Comparison of ENCODE assay signal across 13 mouse cellular contexts in the genomic region with DNA sequence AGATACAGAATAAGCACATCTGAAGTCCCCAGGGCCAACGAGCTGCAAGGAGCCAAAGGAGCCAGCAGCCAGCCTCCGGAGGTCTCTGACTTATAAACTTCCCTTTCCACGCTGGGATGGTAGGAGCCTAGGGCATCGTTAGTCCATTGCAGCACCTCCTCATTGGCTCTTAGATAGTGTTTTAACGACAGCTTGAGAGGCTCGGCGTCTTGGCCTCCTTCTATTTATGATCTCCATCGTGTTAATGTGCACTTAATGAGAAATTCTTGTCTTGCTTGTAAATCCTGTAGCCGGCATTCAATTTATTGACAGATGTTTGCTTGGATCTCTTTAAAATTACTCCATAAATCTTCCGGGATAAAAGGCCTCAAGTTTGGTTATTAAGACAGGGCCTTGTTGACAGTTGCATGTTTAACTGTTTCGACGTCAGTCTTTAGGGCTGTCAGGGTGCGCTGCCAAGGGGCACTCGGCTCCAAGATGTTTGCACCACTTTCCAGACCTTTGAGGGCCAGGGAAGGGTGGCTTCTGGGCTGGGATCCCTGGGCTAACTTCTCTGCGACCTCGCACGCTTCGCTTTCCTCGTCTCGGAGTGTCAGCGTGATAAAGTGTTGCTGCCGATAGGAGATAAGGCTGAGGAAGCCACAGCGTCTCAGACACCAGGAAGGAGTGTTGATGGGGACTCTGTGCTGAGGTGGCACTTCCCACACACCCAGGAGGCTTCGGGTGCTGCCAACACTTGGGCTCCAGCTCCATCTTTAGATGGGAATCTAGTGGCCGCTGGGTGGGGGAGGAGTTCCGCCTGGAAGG.
DNase-seq lines count a peak whose midpoint lies in the region; ATAC-seq and TF ChIP-seq lines count a peak whose summit lies in the region.
"Had no signal": no experiment of that assay in that cellular context is flagged by ENCODE, and none has a peak within 500 bp of the region (broad histone marks: within the 10 kb centered on the region; RNA-seq: fewer than 3 reads in every experiment).

No protein-coding gene starts in this region.

- peak; percentile 41; the same call in 1 of the 2 replicates for ATAC-seq in heart, embryonic 12.5 days (ENCODE audit: insufficient number of reproducible peaks, low FRiP score)
- peak; percentile 68 for ATAC-seq in lung, embryonic 14.5 days (ENCODE audit: insufficient read depth)
- ATAC-seq: midbrain, embryonic 15.5 days had no signal

- peaks cover 19% of the 10 kb centered on the region for H3K4me1 ChIP-seq in heart, embryonic 12.5 days (replicated peaks)
- H3K4me1 ChIP-seq in heart, adult 2 months (ENCODE audit: control insufficient read depth, insufficient read depth, low read length) = peaks cover 5% of the 10 kb centered on the region
- peaks cover 22% of the 10 kb centered on the region for H3K4me1 ChIP-seq in lung, embryonic 14.5 days (ENCODE audit: insufficient read depth)
- peaks cover 64% of the 10 kb centered on the region for H3K4me1 ChIP-seq in limb, embryonic 10.5 days
- H3K4me1 ChIP-seq in embryonic facial prominence, embryonic 10.5 days = peaks cover 20% of the 10 kb centered on the region

- 27% methylated on average over 26 of the region's 26 CpGs for WGBS in heart, embryonic 12.5 days
- WGBS in heart, adult 2 months = 53% methylated on average over 26 of the region's 26 CpGs
- 28% methylated on average over 26 of the region's 26 CpGs for WGBS in lung, embryonic 14.5 days
- whole genome bisulfite sequencing in limb, embryonic 10.5 days = 25% methylated on average over 26 of the region's 26 CpGs
- 89% methylated on average over 26 of the region's 26 CpGs for WGBS in embryonic facial prominence, embryonic 10.5 days

- no peak for DNase-seq in heart, adult 2 months
- peak; percentile 81 for DNase-seq in lung, embryonic 14.5 days
- DNase-seq in lung, postnatal 25 days (ENCODE audit: low spot score) = no peak
- no peak for DNase-seq in limb, embryonic 10.5 days (ENCODE audit: low spot score)
- peak; percentile 54 to 83 for DNase-seq in lung, postnatal 4 days
- DNase-seq in embryonic facial prominence, embryonic 10.5 days (ENCODE audit: low spot score) = no peak
- no peak for DNase-seq in cerebellum, postnatal 25 days
- DNase-seq: left cerebral cortex, postnatal 4 days; thymus, adult 2 months had no signal

- no peak for TF ChIP-seq POLR2A in heart, adult 2 months (IDR thresholded peaks at IDR 0.05; ENCODE audit: insufficient read depth, low read depth, low read length)

- no peak for TF ChIP-seq EP300 in heart, adult 2 months (IDR thresholded peaks at IDR 0.05; ENCODE audit: insufficient read depth, low read depth, low read length)

- H3K36me3 ChIP-seq in heart, embryonic 12.5 days = no peaks in the 10 kb centered on the region
- H3K36me3 ChIP-seq in heart, adult 2 months (ENCODE audit: control insufficient read depth, insufficient read depth, low read length) = no peaks in the 10 kb centered on the region
- H3K36me3 ChIP-seq in lung, embryonic 14.5 days (ENCODE audit: insufficient read depth) = no peaks in the 10 kb centered on the region
- H3K36me3 ChIP-seq in limb, embryonic 10.5 days = peaks cover 5% of the 10 kb centered on the region; the same call in 1 of the 2 replicates
- H3K36me3 ChIP-seq in embryonic facial prominence, embryonic 10.5 days (replicated peaks) = no peaks in the 10 kb centered on the region
- H3K36me3 ChIP-seq: midbrain, embryonic 15.5 days; neural tube, embryonic 15.5 days had no signal

- H3K9ac ChIP-seq in heart, embryonic 12.5 days = no peak overlapping the region
- no peak overlapping the region for H3K9ac ChIP-seq in heart, adult 2 months (ENCODE audit: low read depth, low read length)
- H3K9ac ChIP-seq in lung, embryonic 14.5 days = no peak overlapping the region
- H3K9ac ChIP-seq: hindbrain, embryonic 14.5 days; midbrain, embryonic 15.5 days; neural tube, embryonic 15.5 days had no signal

- no peak overlapping the region for H3K27ac ChIP-seq in heart, embryonic 12.5 days (ENCODE audit: poor library complexity, severe bottlenecking)
- H3K27ac ChIP-seq in heart, adult 2 months = no peak overlapping the region
- no peak overlapping the region for H3K27ac ChIP-seq in lung, embryonic 14.5 days (ENCODE audit: low read depth)
- peak overlapping the region; percentile 62; the same call in 1 of the 2 replicates for H3K27ac ChIP-seq in limb, embryonic 10.5 days
- H3K27ac ChIP-seq in embryonic facial prominence, embryonic 10.5 days (replicated peaks) = no peak overlapping the region
- H3K27ac ChIP-seq: hindbrain, embryonic 14.5 days; midbrain, embryonic 15.5 days; neural tube, embryonic 15.5 days had no signal

- intact Hi-C loops in heart, adult 2 months (cut with DNase I) = no loop called here

- peaks cover 12% of the 10 kb centered on the region; the same call in 1 of the 2 replicates for H3K27me3 ChIP-seq in heart, embryonic 12.5 days (replicated peaks)
- no peaks in the 10 kb centered on the region for H3K27me3 ChIP-seq in heart, adult 2 months (ENCODE audit: control insufficient read depth, insufficient read depth, low read length)
- no peaks in the 10 kb centered on the region for H3K27me3 ChIP-seq in lung, embryonic 14.5 days (ENCODE audit: insufficient read depth, low read length)
- H3K27me3 ChIP-seq in limb, embryonic 10.5 days (ENCODE audit: low read depth, poor library complexity, severe bottlenecking) = 0 out of 2 replicates have a peak, but pooled peaks cover 3% of the 10 kb centered on the region
- H3K27me3 ChIP-seq in embryonic facial prominence, embryonic 10.5 days (replicated peaks; ENCODE audit: low read depth, poor library complexity, severe bottlenecking) = no peaks in the 10 kb centered on the region
- H3K27me3 ChIP-seq: midbrain, embryonic 15.5 days; neural tube, embryonic 15.5 days had no signal

- no peak for TF ChIP-seq CTCF in heart, adult 2 months (IDR thresholded peaks at IDR 0.05)
- no peak for TF ChIP-seq CTCF in lung, embryonic 14.5 days (IDR thresholded peaks at IDR 0.05; ENCODE audit: low read depth)

- H3K79me2 ChIP-seq in heart, adult 2 months (replicated peaks; ENCODE audit: control insufficient read depth, insufficient read depth, low read length) = no peaks in the 10 kb centered on the region

- peak overlapping the region; percentile 44 for H3K4me2 ChIP-seq in heart, embryonic 12.5 days
- H3K4me2 ChIP-seq in lung, embryonic 14.5 days = peak overlapping the region; percentile 8; the same call in 1 of the 2 replicates
- H3K4me2 ChIP-seq: hindbrain, embryonic 14.5 days; midbrain, embryonic 15.5 days; neural tube, embryonic 15.5 days had no signal

- H3K9me3 ChIP-seq in heart, embryonic 12.5 days (replicated peaks) = no peaks in the 10 kb centered on the region
- no peaks in the 10 kb centered on the region for H3K9me3 ChIP-seq in lung, embryonic 14.5 days (ENCODE audit: low read depth, low read length)
- no peaks in the 10 kb centered on the region for H3K9me3 ChIP-seq in limb, embryonic 10.5 days (replicated peaks)
- H3K9me3 ChIP-seq in embryonic facial prominence, embryonic 10.5 days = no peaks in the 10 kb centered on the region
- H3K9me3 ChIP-seq: midbrain, embryonic 15.5 days; neural tube, embryonic 15.5 days had no signal

- H3K4me3 ChIP-seq in heart, embryonic 12.5 days = no peak overlapping the region
- H3K4me3 ChIP-seq in heart, adult 2 months = no peak overlapping the region
- H3K4me3 ChIP-seq in lung, embryonic 14.5 days (ENCODE audit: low read depth, low read length) = no peak overlapping the region
- no peak overlapping the region for H3K4me3 ChIP-seq in limb, embryonic 10.5 days
- no peak overlapping the region for H3K4me3 ChIP-seq in embryonic facial prominence, embryonic 10.5 days
- H3K4me3 ChIP-seq: midbrain, embryonic 15.5 days; neural tube, embryonic 15.5 days had no signal

Comparison
In these comparisons a context has a peak if more than half of its experiments do, and no peak if none do; other contexts are left out.
1. DNase-seq: peak in lung, embryonic 14.5 days (single experiment) and lung, postnatal 4 days (2 of 2); none in heart, adult 2 months (0 of 2), lung, postnatal 25 days (single experiment), limb, embryonic 10.5 days (single experiment), embryonic facial prominence, embryonic 10.5 days (single experiment) and cerebellum, postnatal 25 days (0 of 2).